Mouse (Mus musculus) small intestine, adult 2 months (tissue): ENCODE measurements around the gene Uvrag.

Experiments
- CTCF ChIP-seq: fragments of 200-500 bp; IDR thresholded peaks from 2 replicates; pipeline ENCODE4 v1.5.1; 2012; ENCODE audit warnings: low read depth, mild to moderate bottlenecking, control low read depth, inconsistent platforms, low read length, moderate library complexity, mixed read lengths; ENCODE audit not compliant: insufficient replicate concordance, insufficient read length; ENCODE audit errors: extremely low read depth
- POLR2A ChIP-seq: fragments of 200-500 bp; IDR thresholded peaks from 2 replicates; pipeline ENCODE4 v1.6.1; 2012; ENCODE audit warnings: low read depth, mild to moderate bottlenecking, control low read depth, inconsistent platforms, low read length, moderate library complexity

DNA sequence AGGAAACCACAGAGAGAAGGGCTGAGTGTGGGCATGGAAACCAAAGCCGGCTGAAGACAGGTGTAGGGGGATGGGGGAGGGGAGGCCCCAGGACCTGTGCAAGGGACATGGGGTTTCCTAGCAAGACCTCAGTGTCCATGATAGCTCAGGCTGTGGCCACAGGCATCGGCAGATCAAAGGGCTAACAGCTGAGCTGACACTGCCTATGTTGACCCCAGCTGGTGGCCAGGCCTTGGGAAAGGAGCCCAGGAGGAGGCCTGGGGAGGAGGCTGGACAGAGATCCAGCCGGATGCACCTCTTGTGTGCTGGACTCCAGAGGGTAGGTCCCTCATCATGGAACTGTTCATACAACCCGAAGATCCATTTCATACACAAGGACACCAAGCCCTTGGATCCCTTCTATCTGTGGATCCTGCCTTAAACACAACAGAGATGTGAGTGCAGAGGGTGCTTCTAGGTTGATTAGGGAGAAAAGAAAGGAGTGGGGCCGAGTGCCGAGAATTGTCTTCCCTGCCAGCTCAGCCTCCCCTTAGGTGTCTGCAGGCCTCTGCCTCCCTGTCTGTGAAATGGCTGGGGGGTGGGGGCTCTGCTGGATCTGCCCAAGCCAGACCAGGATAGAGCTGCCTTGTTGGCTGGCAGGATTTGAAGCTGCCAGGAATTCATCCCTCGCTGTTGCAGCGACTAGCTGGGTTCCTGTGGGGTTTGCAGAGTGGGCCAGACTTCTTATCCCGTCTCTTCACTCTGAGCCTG is 276.8 kb downstream of the Uvrag start:
- TF ChIP-seq CTCF: no peak
- TF ChIP-seq POLR2A: no peak
